Mouse (Mus musculus) heart, postnatal 0 days (tissue): ENCODE data around the gene Xpnpep1. TPM values are rescaled to one million over a fixed set of nuclear protein-coding genes. Genes with fewer than 3 reads are reported as not detected.

ENCODE experiments used
- ATAC-seq: fragments of 200-750 bp; cut with Nextera tagmentation; 2 replicates; pipeline ENCODE4 v1.8.0; 2017; ENCODE audit warnings: low read depth, moderate number of reproducible peaks, moderate library complexity; ENCODE audit not compliant: insufficient read depth
- DNase-seq: peaks from one replicate; pipeline ENCODE4 v3.0.0-alpha.2; 2016; ENCODE audit warnings: low spot score
- H3K27ac ChIP-seq: fragments of 300-500 bp; sonication (generic); 2 replicates; pipeline ENCODE4 v1.5.1; 2014; ENCODE audit warnings: low read depth, mild to moderate bottlenecking
- H3K27me3 ChIP-seq: fragments of 300-500 bp; sonication (generic); 2 replicates; pipeline ENCODE4 v1.6.1; 2014; ENCODE audit warnings: low read length, mixed read lengths; ENCODE audit not compliant: control insufficient read depth, insufficient read depth
- H3K36me3 ChIP-seq: fragments of 300-500 bp; sonication (generic); replicated peaks from 2 replicates; pipeline ENCODE4 v1.6.1; 2014; ENCODE audit warnings: low read length, mixed read lengths; ENCODE audit not compliant: control insufficient read depth, insufficient read depth
- H3K4me1 ChIP-seq: fragments of 300-500 bp; sonication (generic); 2 replicates; pipeline ENCODE4 v1.6.1; 2014; ENCODE audit warnings: antibody characterized with exemption; ENCODE audit not compliant: control insufficient read depth, insufficient read depth
- H3K4me2 ChIP-seq: fragments of 300-500 bp; sonication (generic); 2 replicates; pipeline ENCODE4 v1.6.1; 2014; ENCODE audit warnings: low read depth, mild to moderate bottlenecking, low read length, moderate library complexity
- H3K4me3 ChIP-seq: fragments of 300-500 bp; sonication (generic); 2 replicates; pipeline ENCODE4 v1.5.1; 2014; ENCODE audit warnings: low read depth, low read length
- H3K9ac ChIP-seq: fragments of 300-500 bp; sonication (generic); replicated peaks from 2 replicates; pipeline ENCODE4 v1.6.1; 2014; ENCODE audit warnings: low read depth, low read length, mixed read lengths
- H3K9me3 ChIP-seq: fragments of 300-500 bp; sonication (generic); replicated peaks from 2 replicates; pipeline ENCODE4 v1.6.1; 2016; ENCODE audit warnings: low read length; ENCODE audit not compliant: control insufficient read depth
- CTCF ChIP-seq: IDR thresholded peaks from 2 replicates; pipeline ENCODE4 v1.5.1; 2016; ENCODE audit warnings: antibody characterized with exemption, control low read depth, low read depth
- EP300 ChIP-seq: IDR thresholded peaks from 2 replicates; pipeline ENCODE4 v1.6.1; 2016; ENCODE audit warnings: antibody characterized with exemption, low read depth
- WGBS: fragments of 180-500 bp; shearing (Covaris S2); extraction: QIAGEN DNeasy Blood & Tissue Kit; methylation state at CpG from one replicate; pipeline ENCODE4 v1.1.7; 2014; 5-methylcytosine and 5-hydroxymethylcytosine counted together
- polyA plus RNA-seq: library from polyadenylated mRNA; unstranded; fragments of >200 nt; fragmentation: Nextera tagmentation; extraction: Ambion mirVana; gene quantifications from 2 replicates; pipeline ENCODE4 v1.2.1, GENCODE M21; 2015
- total RNA-seq: library from RNA; depleted of rRNA; stranded (reverse); fragments of >200 nt; gene quantifications from 2 replicates; pipeline ENCODE4 v1.2.3, GENCODE M21; 2014; ENCODE audit warnings: low replicate concordance

Gene Xpnpep1
- total and polyA plus RNA-seq, 2 experiments from 2014 or later, result 107 to 119 TPM

GRCm38 (mm10) chr19:53081339-53081738 is 41.3 kb upstream of the Xpnpep1 start:
- Histone ChIP-seq H3K36me3 (no peaks in the 10 kb centered on the region), H3K27ac (no peak overlapping the region), H3K4me1 (peaks cover 5% of the 10 kb centered on the region; the same call in 1 of the 2 replicates), H3K9me3 (no peaks in the 10 kb centered on the region), H3K4me2 (no peak overlapping the region), H3K9ac (no peak overlapping the region), H3K27me3 (no peaks in the 10 kb centered on the region), H3K4me3 (no peak overlapping the region)
- 81% methylated on average over 3 of the region's 3 CpGs for WGBS
- DNase-seq (no peak), ATAC-seq (no peak)
- TF ChIP-seq EP300 (no peak), CTCF (no peak)

GRCm38 (mm10) chr19:53080921-53081320 is 40.9 kb upstream of the Xpnpep1 start:
- 46% methylated on average over 6 of the region's 6 CpGs for WGBS
- H3K27ac ChIP-seq, result no peak overlapping the region
- no peak for ATAC-seq

GRCm38 (mm10) chr19:53080487-53080886 is 40.5 kb upstream of the Xpnpep1 start:
- H3K9ac ChIP-seq, result no peak overlapping the region
- DNase-seq, result no peak
- ATAC-seq, result no peak
- no peaks in the 10 kb centered on the region for H3K9me3 ChIP-seq
- no peaks in the 10 kb centered on the region for H3K36me3 ChIP-seq
- H3K4me1 ChIP-seq, result peaks cover 13% of the 10 kb centered on the region; the same call in 1 of the 2 replicates
- H3K27ac ChIP-seq, result no peak overlapping the region
- 65% methylated on average over 3 of the region's 3 CpGs for WGBS
- H3K4me3 ChIP-seq, result no peak overlapping the region
- TF ChIP-seq CTCF (no peak), EP300 (no peak)
- no peak overlapping the region for H3K4me2 ChIP-seq
- no peaks in the 10 kb centered on the region for H3K27me3 ChIP-seq

More at GRCm38 (mm10) chr19:53080921-53081320, 40.9 kb upstream of the Xpnpep1 start:
- no peak overlapping the region for H3K9ac ChIP-seq
- H3K4me3 ChIP-seq, result no peak overlapping the region
- no peaks in the 10 kb centered on the region for H3K36me3 ChIP-seq
- H3K9me3 ChIP-seq, result no peaks in the 10 kb centered on the region
- no peak for TF ChIP-seq CTCF
- no peak for TF ChIP-seq EP300
- no peak overlapping the region for H3K4me2 ChIP-seq
- no peaks in the 10 kb centered on the region for H3K27me3 ChIP-seq
- peaks cover 9% of the 10 kb centered on the region; the same call in 1 of the 2 replicates for H3K4me1 ChIP-seq
- no peak for DNase-seq

- DNase-seq, result no peak
- peaks cover 13% of the 10 kb centered on the region; the same call in 1 of the 2 replicates for H3K4me1 ChIP-seq
These were observed 40.0 kb upstream of the Xpnpep1 start for GRCm38 (mm10) chr19:53080026-53080425.

DNA sequence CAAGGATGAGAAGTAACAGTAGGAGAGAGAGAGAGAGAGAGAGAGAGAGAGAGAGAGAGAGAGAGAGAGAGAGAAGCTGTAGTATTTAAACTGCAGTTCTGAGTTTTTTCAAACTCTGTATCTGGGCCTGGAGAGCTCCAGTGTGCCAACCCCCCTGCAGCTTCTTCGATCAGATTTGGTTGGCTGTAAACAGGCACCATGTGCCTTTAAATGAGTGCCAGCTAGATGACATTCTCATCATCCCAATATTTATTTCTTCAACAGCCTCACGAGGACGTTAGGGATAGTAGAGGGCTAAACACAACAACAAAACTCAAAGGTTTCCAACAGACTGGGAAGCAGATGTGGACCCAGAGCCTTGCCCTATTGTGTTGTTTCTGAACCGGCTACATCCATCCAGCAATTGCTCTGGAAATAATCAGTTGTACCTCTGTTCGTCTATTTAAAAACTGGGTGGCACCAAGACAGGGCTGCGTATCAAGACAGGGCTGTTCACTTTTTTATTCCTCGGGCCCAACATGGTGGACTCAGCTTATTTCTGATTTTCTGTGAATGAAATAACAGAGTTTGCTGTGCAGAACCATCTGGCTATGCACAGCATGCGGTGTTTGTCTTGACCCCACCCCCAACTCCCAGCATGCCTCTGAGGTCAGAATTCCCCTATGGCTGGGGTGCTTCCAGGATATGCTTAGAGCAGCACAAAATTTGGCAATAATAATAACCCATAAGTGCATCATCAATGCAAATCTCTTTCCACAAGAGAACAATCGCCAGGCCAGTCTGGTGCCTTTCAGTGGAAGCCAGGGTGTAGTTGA is 38.5 kb upstream of the Xpnpep1 start:
- no peaks in the 10 kb centered on the region for H3K9me3 ChIP-seq
- H3K9ac ChIP-seq, result no peak overlapping the region
- ATAC-seq (no peak), DNase-seq (no peak)
- no peak overlapping the region for H3K27ac ChIP-seq
- WGBS, result 69% methylated on average over 9 of the region's 9 CpGs
- no peak overlapping the region for H3K4me3 ChIP-seq
- no peak overlapping the region for H3K4me2 ChIP-seq
- H3K36me3 ChIP-seq, result no peaks in the 10 kb centered on the region
- H3K4me1 ChIP-seq, result peaks cover 13% of the 10 kb centered on the region; the same call in 1 of the 2 replicates
- no peaks in the 10 kb centered on the region for H3K27me3 ChIP-seq
- TF ChIP-seq EP300 (no peak), CTCF (no peak)

More at GRCm38 (mm10) chr19:53080026-53080425, 40.0 kb upstream of the Xpnpep1 start:
- 86% methylated on average over 11 of the region's 11 CpGs for WGBS
- Histone ChIP-seq H3K9ac (no peak overlapping the region), H3K36me3 (no peaks in the 10 kb centered on the region), H3K4me2 (no peak overlapping the region), H3K9me3 (no peaks in the 10 kb centered on the region), H3K4me3 (no peak overlapping the region), H3K27ac (no peak overlapping the region), H3K27me3 (no peaks in the 10 kb centered on the region)
- no peak for ATAC-seq
- TF ChIP-seq CTCF (no peak), EP300 (no peak)
